Mouse (Mus musculus) lung, postnatal 0 days (tissue): ENCODE results near the gene Slc38a6.

Experiments used
- CTCF ChIP-seq: IDR thresholded peaks from 2 replicates; pipeline ENCODE4 v1.5.1; 2016; ENCODE audit warnings: antibody characterized with exemption, mild to moderate bottlenecking
- EP300 ChIP-seq: IDR thresholded peaks from 2 replicates; pipeline ENCODE4 v1.6.1; 2016; ENCODE audit warnings: antibody characterized with exemption, mild to moderate bottlenecking, control low read depth

DNA sequence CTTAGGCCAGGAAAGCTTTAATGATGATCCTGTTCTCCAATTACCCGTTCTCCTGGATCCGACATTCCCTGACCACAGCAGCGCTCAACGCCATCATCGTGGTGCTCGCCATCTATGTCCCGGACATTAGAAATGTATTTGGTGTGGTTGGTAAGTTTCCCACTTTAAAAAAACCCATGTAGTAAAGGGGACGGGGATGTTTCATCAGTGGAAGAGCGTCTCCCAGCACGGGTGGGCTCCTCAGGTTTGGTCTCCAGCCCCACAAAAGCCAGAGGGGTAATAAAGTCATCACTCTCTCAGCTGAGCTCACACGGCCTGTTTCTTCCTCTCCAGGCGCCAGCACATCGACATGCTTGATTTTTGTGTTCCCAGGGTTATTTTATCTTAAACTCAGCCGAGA lies 65.2 kb downstream of the Slc38a6 start:
- TF ChIP-seq CTCF = no peak
- TF ChIP-seq EP300 = no peak
